Mouse (Mus musculus): ENCODE measurements at regions not wholly inside any gene's neighbourhood (a gene's known extent, or its start where the extent isn't known, plus 50 kb on each side); places are given as distances from the start of the nearest gene placed in this dataset.

GRCm38 (mm10) chr3:143949656-143950055 is 255.4 kb downstream of the Lmo4 start:
- in situ Hi-C loops (cut with MboI; ENCODE audit: low pct_unique_long_range_greater_than_20kb): no loop called here
- ChIA-PET CTCF (interaction anchor here (1.3 to 4.6 kb wide), 3 partner anchors 13 to 119 kb away, joined by 3 to 16 read pairs (median 8); no protein-coding TSS in a partner anchor), POLR2A (no interaction called here)
- ATAC-seq (no peak), DNase-seq (ENCODE audit: low read depth, low spot score) (no peak)
- no peaks in the 10 kb centered on the region for H3K27me3 ChIP-seq
- no peak for TF ChIP-seq CTCF (IDR thresholded peaks at IDR 0.05)

GRCm38 (mm10) chr3:143949026-143949637 is 255.9 kb downstream of the Lmo4 start:
- ChIA-PET CTCF (interaction anchor here (2.9 to 4.6 kb wide), 2 partner anchors 12 to 16 kb away, joined by 8 to 16 read pairs; no protein-coding TSS in a partner anchor), POLR2A (no interaction called here)
- ATAC-seq (no peak), DNase-seq (ENCODE audit: low read depth, low spot score) (no peak)
- no peaks in the 10 kb centered on the region for H3K27me3 ChIP-seq
- TF ChIP-seq CTCF (IDR thresholded peaks at IDR 0.05): peak; percentile 9
- in situ Hi-C loops (cut with MboI; ENCODE audit: low pct_unique_long_range_greater_than_20kb): no loop called here

GRCm38 (mm10) chr3:143947938-143948267 is 257.1 kb downstream of the Lmo4 start:
- DNase-seq (ENCODE audit: low read depth, low spot score) (no peak), ATAC-seq (no peak)
- H3K27me3 ChIP-seq: no peaks in the 10 kb centered on the region
- ChIA-PET CTCF (interaction anchor here (2.9 to 4.6 kb wide), 2 partner anchors 11 to 15 kb away, joined by 8 to 16 read pairs; no protein-coding TSS in a partner anchor), POLR2A (interaction anchor here (0.7 kb wide), 1 partner anchor 255 kb away, joined by 4 read pairs; no protein-coding TSS in a partner anchor)
- no peak for TF ChIP-seq CTCF (IDR thresholded peaks at IDR 0.05)
- in situ Hi-C loops (cut with MboI; ENCODE audit: low pct_unique_long_range_greater_than_20kb): no loop called here

- H3K27me3 ChIP-seq: no peaks in the 10 kb centered on the region
- ChIA-PET POLR2A (interaction anchor here (1.0 kb wide), 1 partner anchor 17 kb away, joined by 4 read pairs; no protein-coding TSS in a partner anchor), CTCF (interaction anchor here (2.9 to 4.6 kb wide), 2 partner anchors 11 to 14 kb away, joined by 8 to 16 read pairs; no protein-coding TSS in a partner anchor)
- no peak for TF ChIP-seq CTCF (IDR thresholded peaks at IDR 0.05)
- in situ Hi-C loops (cut with MboI; ENCODE audit: low pct_unique_long_range_greater_than_20kb): no loop called here
- DNase-seq (ENCODE audit: low read depth, low spot score): no peak
- no peak for ATAC-seq
Observed at GRCm38 (mm10) chr3:143947079-143947937, 257.7 kb downstream of the Lmo4 start.

DNA sequence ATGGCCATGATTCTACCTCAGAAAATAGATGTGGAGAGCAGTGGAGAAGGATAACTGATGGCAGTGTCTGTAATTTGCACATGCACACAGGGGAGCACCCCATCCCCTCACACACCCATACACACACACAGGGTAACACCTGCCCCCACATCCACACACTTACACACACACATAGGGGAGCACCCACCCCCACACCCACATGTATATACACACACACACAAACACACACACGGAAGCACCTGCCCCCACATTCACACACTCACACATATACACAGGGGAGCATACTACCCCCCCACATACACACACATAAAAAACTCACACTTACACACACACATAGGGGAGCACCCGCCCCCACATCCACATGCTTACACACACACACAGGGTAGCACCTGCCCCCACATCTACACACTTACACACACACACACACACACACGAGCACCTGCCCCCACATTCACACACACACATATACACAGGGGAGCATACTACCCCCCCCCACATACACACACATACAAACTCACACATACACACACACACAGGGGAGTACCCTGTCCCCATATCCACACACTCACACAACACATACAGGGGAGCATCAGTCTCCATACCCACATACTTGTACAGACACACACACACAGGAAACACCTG is 265.8 kb downstream of the Lmo4 start:
- TF ChIP-seq CTCF (IDR thresholded peaks at IDR 0.05): no peak
- ChIA-PET POLR2A (no interaction called here), CTCF (no interaction called here)
- H3K27me3 ChIP-seq: no peaks in the 10 kb centered on the region
- in situ Hi-C loops (cut with MboI; ENCODE audit: low pct_unique_long_range_greater_than_20kb): no loop called here
- ATAC-seq: no peak
- no peak for DNase-seq (ENCODE audit: low read depth, low spot score)

DNA sequence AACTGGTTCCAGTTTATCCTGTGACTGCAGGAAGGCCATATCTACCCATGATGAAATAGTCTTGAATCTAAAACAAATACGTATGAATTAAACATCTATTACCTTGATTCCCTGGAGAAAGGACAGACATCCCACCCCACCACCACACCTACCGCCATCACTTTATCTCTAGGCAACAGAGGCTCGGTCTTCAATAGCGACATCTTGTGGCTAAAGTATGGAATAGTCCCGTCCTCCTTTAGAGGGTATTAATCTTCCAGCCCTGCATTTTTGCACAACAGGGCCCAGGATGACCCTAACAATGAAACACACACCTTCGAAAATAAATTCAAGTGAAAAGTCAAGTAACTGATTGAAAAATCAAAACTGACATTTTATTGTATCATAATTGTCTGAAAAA is 279.7 kb downstream of the Lmo4 start:
- DNase-seq (ENCODE audit: low read depth, low spot score) (no peak), ATAC-seq (no peak)
- CTCF ChIA-PET: interaction anchor here (1.3 to 1.6 kb wide), 2 partner anchors 11 kb away, joined by 3 to 9 read pairs; no protein-coding TSS in a partner anchor
- TF ChIP-seq CTCF (IDR thresholded peaks at IDR 0.05): peak; percentile 67
- no peaks in the 10 kb centered on the region for H3K27me3 ChIP-seq
- in situ Hi-C loops (cut with MboI; ENCODE audit: low pct_unique_long_range_greater_than_20kb): no loop called here
- POLR2A ChIA-PET: interaction anchor here (1.0 kb wide), 1 partner anchor 11 kb away, joined by 3 read pairs; no protein-coding TSS in a partner anchor

- in situ Hi-C loops (cut with MboI; ENCODE audit: low pct_unique_long_range_greater_than_20kb): loop anchor here (10.0 kb wide), 1 partner anchor 465 kb away; no protein-coding TSS in a partner anchor
- no peak for DNase-seq (ENCODE audit: low read depth, low spot score)
- TF ChIP-seq CTCF (IDR thresholded peaks at IDR 0.05): no peak
- ATAC-seq: no peak
- CTCF ChIA-PET: no interaction called here
- POLR2A ChIA-PET: no interaction called here
- no peaks in the 10 kb centered on the region for H3K27me3 ChIP-seq
Observed at GRCm38 (mm10) chr3:143919744-143920143, 285.3 kb downstream of the Lmo4 start.

DNA sequence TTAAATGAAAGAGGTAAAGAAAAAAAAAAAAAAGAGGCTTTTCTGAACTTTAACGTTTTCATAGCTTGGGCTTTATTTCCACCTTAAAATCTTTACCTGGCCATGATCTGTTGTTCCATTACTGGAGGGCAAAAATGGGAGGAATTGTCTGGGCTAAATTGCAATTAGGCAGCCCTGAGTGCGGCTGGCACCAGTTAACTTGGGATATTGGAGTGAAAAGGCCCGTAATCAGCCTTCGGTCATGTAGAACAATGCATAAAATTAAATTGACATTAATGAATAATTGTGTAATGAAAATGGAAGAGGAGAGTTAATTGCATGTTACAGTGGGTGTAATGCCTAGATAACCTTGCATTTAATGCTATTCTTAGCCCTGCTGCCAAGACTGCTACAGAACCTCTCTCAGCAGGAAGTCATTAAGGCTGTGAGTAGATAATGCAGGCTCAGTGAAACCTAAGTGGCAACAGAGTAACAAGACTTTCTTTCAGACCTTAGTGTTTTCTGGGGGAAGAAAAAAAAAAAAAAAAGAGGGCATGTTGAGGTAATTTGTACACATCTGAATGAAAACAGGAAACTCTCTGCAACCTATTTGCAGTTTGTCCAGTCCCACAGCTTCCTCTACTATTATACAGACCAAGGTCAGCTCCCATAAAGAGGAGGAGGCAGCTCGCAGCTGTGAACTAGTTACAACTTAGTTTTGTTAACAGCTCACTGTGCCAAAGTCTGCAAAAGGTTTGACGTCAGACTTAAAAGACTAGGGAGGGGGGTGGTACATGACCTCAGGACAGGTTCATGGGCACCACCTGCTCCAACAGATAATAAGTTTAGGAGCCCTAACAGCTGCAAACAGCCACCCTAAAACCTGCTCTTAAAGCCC is 290.4 kb downstream of the Lmo4 start:
- no peak for ATAC-seq
- POLR2A ChIA-PET: interaction anchor here (0.6 to 1.3 kb wide), 2 partner anchors 9 to 19 kb away, joined by 5 to 6 read pairs; no protein-coding TSS in a partner anchor

DNA sequence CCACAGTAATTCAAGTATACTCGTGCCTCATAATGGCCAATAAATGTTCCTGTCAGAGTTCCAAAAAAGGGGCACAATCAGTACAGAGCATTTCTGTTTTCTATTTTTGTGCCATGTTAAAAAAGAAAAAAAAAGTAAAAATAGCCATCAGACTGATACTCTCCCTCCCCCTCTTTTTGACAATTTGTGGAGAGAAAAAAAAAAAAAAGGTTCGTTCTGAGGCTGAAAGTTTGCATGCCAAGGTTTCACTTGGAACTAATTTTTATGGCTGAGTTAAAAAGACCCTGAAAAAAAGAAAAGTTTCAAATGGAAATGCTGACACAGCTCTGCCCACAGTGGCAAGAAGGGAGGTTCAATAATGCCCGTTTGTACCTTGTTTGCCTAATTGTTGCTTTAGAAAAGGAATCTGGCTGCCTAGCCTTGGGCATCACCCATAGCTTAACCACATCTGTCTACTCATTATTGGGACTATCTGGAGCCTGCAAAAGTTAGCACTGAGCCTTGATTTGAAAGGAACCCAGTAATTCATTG is 291.9 kb downstream of the Lmo4 start:
- TF ChIP-seq CTCF (IDR thresholded peaks at IDR 0.05): no peak
- POLR2A ChIA-PET: interaction anchor here (0.6 to 1.2 kb wide), 3 partner anchors 17 to 293 kb away, joined by 3 read pairs; no protein-coding TSS in a partner anchor
- ATAC-seq (no peak), DNase-seq (ENCODE audit: low read depth, low spot score) (no peak)
- H3K27me3 ChIP-seq: no peaks in the 10 kb centered on the region
- in situ Hi-C loops (cut with MboI; ENCODE audit: low pct_unique_long_range_greater_than_20kb): loop anchor here (5.0 to 10.0 kb wide), 2 partner anchors 289 to 472 kb away; no protein-coding TSS in a partner anchor
- CTCF ChIA-PET: interaction anchor here (1.1 to 2.5 kb wide), 4 partner anchors 8 to 22 kb away, joined by 3 to 9 read pairs (median 4); no protein-coding TSS in a partner anchor

More for the DNA sequence above, 290.4 kb downstream of the Lmo4 start:
- in situ Hi-C loops (cut with MboI; ENCODE audit: low pct_unique_long_range_greater_than_20kb): loop anchor here (5.0 to 10.0 kb wide), 2 partner anchors 288 to 470 kb away; no protein-coding TSS in a partner anchor
- CTCF ChIA-PET: interaction anchor here (1.1 to 2.5 kb wide), 3 partner anchors 10 to 17 kb away, joined by 3 to 9 read pairs (median 3); no protein-coding TSS in a partner anchor
- DNase-seq (ENCODE audit: low read depth, low spot score): no peak
- no peaks in the 10 kb centered on the region for H3K27me3 ChIP-seq
- no peak for TF ChIP-seq CTCF (IDR thresholded peaks at IDR 0.05)

All from Patski (cell line).